Mouse (Mus musculus) intestine, embryonic 16.5 days (tissue): Measurements from ENCODE around the gene Abhd5. TPM values are rescaled to one million over a fixed set of nuclear protein-coding genes. Genes with fewer than 3 reads are reported as not detected.
A peak's percentile ranks its signal among the peaks of the same experiment; 100 is the strongest.

Source experiments
- ATAC-seq: fragments of 200-750 bp; cut with Nextera tagmentation; 2 replicates; pipeline ENCODE4 v1.8.0; 2017; ENCODE audit warnings: moderate TSS enrichment, moderate library complexity
- H3K27ac ChIP-seq: fragments of 300-500 bp; sonication (generic); 2 replicates; pipeline ENCODE4 v1.5.1; 2014; ENCODE audit warnings: mild to moderate bottlenecking, low read length
- H3K27me3 ChIP-seq: fragments of 300-500 bp; sonication (generic); replicated peaks from 2 replicates; pipeline ENCODE4 v1.6.1; 2014; ENCODE audit warnings: low read length, control low read depth, mixed read lengths; ENCODE audit not compliant: control insufficient read depth, insufficient read depth
- H3K36me3 ChIP-seq: fragments of 300-500 bp; sonication (generic); 2 replicates; pipeline ENCODE4 v1.6.1; 2014; ENCODE audit warnings: low read length, control low read depth; ENCODE audit not compliant: control insufficient read depth, insufficient read depth
- H3K4me1 ChIP-seq: fragments of 300-500 bp; sonication (generic); 2 replicates; pipeline ENCODE4 v1.6.1; 2014; ENCODE audit warnings: low read length, control low read depth, mixed read lengths; ENCODE audit not compliant: control insufficient read depth, insufficient read depth
- H3K4me2 ChIP-seq: fragments of 300-500 bp; sonication (generic); 2 replicates; pipeline ENCODE4 v1.6.1; 2014; ENCODE audit warnings: low read depth, low read length, control low read depth
- H3K4me3 ChIP-seq: fragments of 300-500 bp; sonication (generic); 2 replicates; pipeline ENCODE4 v1.5.1; 2014; ENCODE audit warnings: mild to moderate bottlenecking, low read length
- H3K9ac ChIP-seq: fragments of 300-500 bp; sonication (generic); 2 replicates; pipeline ENCODE4 v1.6.1; 2014; ENCODE audit warnings: low read depth, low read length
- H3K9me3 ChIP-seq: fragments of 300-500 bp; sonication (generic); 2 replicates; pipeline ENCODE4 v1.6.1; 2016; ENCODE audit warnings: low read length, control low read depth; ENCODE audit not compliant: control insufficient read depth
- WGBS: fragments of 180-500 bp; shearing (Covaris S2); extraction: QIAGEN DNeasy Blood & Tissue Kit; methylation state at CpG from one replicate; pipeline ENCODE4 v1.1.7; 2014; 5-methylcytosine and 5-hydroxymethylcytosine counted together
- polyA plus RNA-seq: library from polyadenylated mRNA; unstranded; fragments of >200 nt; fragmentation: Nextera tagmentation; extraction: Ambion mirVana; gene quantifications from 2 replicates; pipeline ENCODE4 v1.2.1, GENCODE M21; 2015

Gene Abhd5
- polyA plus RNA-seq, 1 experiment from 2014 or later: 20.8 TPM

- no peak overlapping the region for H3K4me3 ChIP-seq
- H3K27me3 ChIP-seq: no peaks in the 10 kb centered on the region
- no peaks in the 10 kb centered on the region for H3K9me3 ChIP-seq
- WGBS: 77% methylated on average over 5 of the region's 5 CpGs
- no peaks in the 10 kb centered on the region for H3K36me3 ChIP-seq
- no peaks in the 10 kb centered on the region for H3K4me1 ChIP-seq
- no peak for ATAC-seq
- H3K27ac ChIP-seq: no peak overlapping the region
- no peak overlapping the region for H3K4me2 ChIP-seq
- no peak overlapping the region for H3K9ac ChIP-seq
Measured at GRCm38 (mm10) chr9:122420195-122420756, 68.9 kb downstream of the Abhd5 start.

- Histone ChIP-seq H3K9me3 (no peaks in the 10 kb centered on the region), H3K27me3 (no peaks in the 10 kb centered on the region), H3K36me3 (no peaks in the 10 kb centered on the region), H3K27ac (no peak overlapping the region), H3K9ac (no peak overlapping the region), H3K4me2 (no peak overlapping the region), H3K4me1 (no peaks in the 10 kb centered on the region), H3K4me3 (no peak overlapping the region)
- 22% methylated on average over 13 of the region's 13 CpGs for WGBS
- ATAC-seq: peak; percentile 50; the same call in 1 of the 2 replicates
Measured at GRCm38 (mm10) chr9:122420772-122421764, 69.7 kb downstream of the Abhd5 start.

- no peaks in the 10 kb centered on the region for H3K9me3 ChIP-seq
- no peak overlapping the region for H3K4me2 ChIP-seq
- ATAC-seq: no peak
- no peak overlapping the region for H3K4me3 ChIP-seq
- 80% methylated on average over 8 of the region's 8 CpGs for WGBS
- H3K9ac ChIP-seq: no peak overlapping the region
- H3K4me1 ChIP-seq: no peaks in the 10 kb centered on the region
- no peak overlapping the region for H3K27ac ChIP-seq
- no peaks in the 10 kb centered on the region for H3K36me3 ChIP-seq
- H3K27me3 ChIP-seq: no peaks in the 10 kb centered on the region
Measured at GRCm38 (mm10) chr9:122421911-122422310, 70.5 kb downstream of the Abhd5 start.

- H3K9ac ChIP-seq: no peak overlapping the region
- no peak overlapping the region for H3K4me3 ChIP-seq
- no peak overlapping the region for H3K27ac ChIP-seq
- no peaks in the 10 kb centered on the region for H3K9me3 ChIP-seq
- no peak for ATAC-seq
- no peaks in the 10 kb centered on the region for H3K36me3 ChIP-seq
- H3K27me3 ChIP-seq: no peaks in the 10 kb centered on the region
- WGBS: 88% methylated on average over 14 of the region's 14 CpGs
- no peaks in the 10 kb centered on the region for H3K4me1 ChIP-seq
- H3K4me2 ChIP-seq: no peak overlapping the region
Measured at GRCm38 (mm10) chr9:122422706-122423105, 71.3 kb downstream of the Abhd5 start.

DNA sequence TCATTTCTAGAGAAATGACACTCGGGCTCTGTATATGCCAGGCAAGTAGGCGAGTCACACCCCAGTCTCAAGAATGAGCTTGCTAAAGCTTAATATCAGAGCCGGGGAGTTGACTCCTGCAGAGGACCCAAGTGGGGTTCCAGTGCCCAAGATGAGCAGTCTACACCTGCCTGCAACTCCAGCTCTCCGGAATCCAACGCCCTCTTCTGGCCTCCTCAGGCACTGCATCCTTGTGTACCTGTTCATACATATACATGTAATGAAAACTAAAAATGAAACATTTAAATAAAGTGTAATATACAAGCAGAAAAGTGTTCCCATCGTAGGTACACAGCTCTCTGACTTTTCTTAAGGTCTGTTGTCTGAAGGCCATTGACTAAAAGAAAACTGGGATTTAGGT lies 71.7 kb downstream of the Abhd5 start:
- no peak for ATAC-seq

DNA sequence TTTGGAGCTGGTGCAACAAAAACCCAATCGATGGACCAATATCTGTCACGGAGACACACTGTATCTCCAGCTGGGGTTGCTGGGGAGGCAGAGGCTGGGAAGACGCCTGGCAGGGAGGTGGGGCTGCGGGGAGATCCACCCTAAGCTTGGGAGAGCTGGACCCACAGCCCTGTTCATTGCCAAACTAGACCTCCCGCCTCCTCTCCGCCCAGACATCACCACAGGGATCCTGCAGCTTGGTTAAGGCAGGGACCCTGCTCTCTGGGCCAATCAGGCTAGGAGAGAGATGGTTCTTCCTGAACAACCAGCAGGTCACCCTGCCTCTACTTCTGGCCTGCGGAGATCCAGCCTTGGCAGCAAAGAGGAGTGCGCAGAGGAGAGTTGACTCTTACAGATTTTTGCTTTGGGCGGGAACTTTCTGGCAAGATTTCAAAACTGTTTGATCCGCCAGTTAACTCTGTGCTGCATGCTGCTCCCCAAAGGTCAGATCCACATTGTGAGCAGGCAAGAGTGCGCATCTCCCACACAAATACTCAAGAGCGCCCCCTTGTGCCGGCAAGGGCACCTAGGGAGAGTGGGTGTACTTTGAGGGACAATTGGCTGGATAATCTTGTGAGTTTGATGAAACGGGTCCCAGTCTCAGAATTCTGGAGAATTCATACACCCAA lies 73.7 kb downstream of the Abhd5 start:
- H3K4me2 ChIP-seq: 0 out of 2 replicates have a peak overlapping the region, but pooled peaks have one; percentile 14
- H3K4me1 ChIP-seq: no peaks in the 10 kb centered on the region
- H3K27ac ChIP-seq: no peak overlapping the region
- H3K36me3 ChIP-seq: no peaks in the 10 kb centered on the region
- no peak overlapping the region for H3K9ac ChIP-seq
- H3K27me3 ChIP-seq: no peaks in the 10 kb centered on the region
- no peaks in the 10 kb centered on the region for H3K9me3 ChIP-seq
- ATAC-seq: no peak
- no peak overlapping the region for H3K4me3 ChIP-seq
- WGBS: 40% methylated on average over 14 of the region's 14 CpGs

More for the DNA sequence above, 71.7 kb downstream of the Abhd5 start:
- Histone ChIP-seq H3K9me3 (no peaks in the 10 kb centered on the region), H3K4me1 (no peaks in the 10 kb centered on the region), H3K27ac (no peak overlapping the region), H3K9ac (no peak overlapping the region), H3K4me2 (no peak overlapping the region), H3K36me3 (no peaks in the 10 kb centered on the region), H3K27me3 (no peaks in the 10 kb centered on the region), H3K4me3 (no peak overlapping the region)
- 60% methylated on average over 6 of the region's 6 CpGs for WGBS

GRCm38 (mm10) chr9:122429058-122429649 lies 77.7 kb downstream of the Abhd5 start:
- Histone ChIP-seq H3K36me3 (no peaks in the 10 kb centered on the region), H3K4me2 (no peak overlapping the region), H3K4me1 (no peaks in the 10 kb centered on the region), H3K27ac (no peak overlapping the region), H3K9me3 (no peaks in the 10 kb centered on the region), H3K4me3 (no peak overlapping the region), H3K9ac (no peak overlapping the region), H3K27me3 (no peaks in the 10 kb centered on the region)
- 75% methylated on average over 12 of the region's 12 CpGs for WGBS
- no peak for ATAC-seq

GRCm38 (mm10) chr9:122429685-122430084 lies 78.3 kb downstream of the Abhd5 start:
- ATAC-seq: no peak
- no peak overlapping the region for H3K9ac ChIP-seq
- H3K27ac ChIP-seq: no peak overlapping the region
- H3K9me3 ChIP-seq: no peaks in the 10 kb centered on the region
- no peaks in the 10 kb centered on the region for H3K27me3 ChIP-seq
- H3K4me3 ChIP-seq: no peak overlapping the region
- no peaks in the 10 kb centered on the region for H3K36me3 ChIP-seq
- no peak overlapping the region for H3K4me2 ChIP-seq
- WGBS: 80% methylated on average over 1 of the region's 1 CpGs
- no peaks in the 10 kb centered on the region for H3K4me1 ChIP-seq
